Mouse (Mus musculus): ENCODE measurements at regions not wholly inside any gene's neighbourhood (a gene's known extent, or its start where the extent isn't known, plus 50 kb on each side); places are given as distances from the start of the nearest gene placed in this dataset.

- WGBS = 80% methylated on average over 3 of the region's 3 CpGs
- H3K9me3 ChIP-seq (ENCODE audit: control insufficient read depth, low read length) = no peaks in the 10 kb centered on the region
- no peak overlapping the region for H3K4me2 ChIP-seq (replicated peaks; ENCODE audit: low read depth, low read length)
- ATAC-seq (ENCODE audit: low FRiP score) = no peak
- no peaks in the 10 kb centered on the region for H3K27me3 ChIP-seq (ENCODE audit: control insufficient read depth, insufficient read depth, low read length)
- H3K4me1 ChIP-seq (replicated peaks; ENCODE audit: control insufficient read depth, insufficient read depth, low read length) = no peaks in the 10 kb centered on the region
- no peak overlapping the region for H3K4me3 ChIP-seq (ENCODE audit: low read depth, low read length)
- no peak for DNase-seq (ENCODE audit: low spot score)
- no peak overlapping the region for H3K9ac ChIP-seq (ENCODE audit: low read depth, low read length)
- no peak overlapping the region for H3K27ac ChIP-seq (ENCODE audit: low read depth, low read length)
- H3K36me3 ChIP-seq (ENCODE audit: control insufficient read depth, insufficient read depth, low read length) = no peaks in the 10 kb centered on the region
Measured at GRCm38 (mm10) chr5:43125774-43126536, 107.0 kb upstream of the Cpeb2 start.

- DNase-seq (ENCODE audit: low spot score) = no peak
- Histone ChIP-seq H3K36me3 (ENCODE audit: control insufficient read depth, insufficient read depth, low read length) (no peaks in the 10 kb centered on the region), H3K27me3 (ENCODE audit: control insufficient read depth, insufficient read depth, low read length) (no peaks in the 10 kb centered on the region), H3K4me3 (ENCODE audit: low read depth, low read length) (no peak overlapping the region), H3K4me1 (replicated peaks; ENCODE audit: control insufficient read depth, insufficient read depth, low read length) (no peaks in the 10 kb centered on the region), H3K27ac (ENCODE audit: low read depth, low read length) (no peak overlapping the region), H3K9me3 (ENCODE audit: control insufficient read depth, low read length) (no peaks in the 10 kb centered on the region), H3K4me2 (replicated peaks; ENCODE audit: low read depth, low read length) (no peak overlapping the region), H3K9ac (ENCODE audit: low read depth, low read length) (no peak overlapping the region)
- ATAC-seq (ENCODE audit: low FRiP score) = no peak
- WGBS = 84% methylated on average over 4 of the region's 4 CpGs
Measured at GRCm38 (mm10) chr5:43130377-43130776, 102.6 kb upstream of the Cpeb2 start.

DNA sequence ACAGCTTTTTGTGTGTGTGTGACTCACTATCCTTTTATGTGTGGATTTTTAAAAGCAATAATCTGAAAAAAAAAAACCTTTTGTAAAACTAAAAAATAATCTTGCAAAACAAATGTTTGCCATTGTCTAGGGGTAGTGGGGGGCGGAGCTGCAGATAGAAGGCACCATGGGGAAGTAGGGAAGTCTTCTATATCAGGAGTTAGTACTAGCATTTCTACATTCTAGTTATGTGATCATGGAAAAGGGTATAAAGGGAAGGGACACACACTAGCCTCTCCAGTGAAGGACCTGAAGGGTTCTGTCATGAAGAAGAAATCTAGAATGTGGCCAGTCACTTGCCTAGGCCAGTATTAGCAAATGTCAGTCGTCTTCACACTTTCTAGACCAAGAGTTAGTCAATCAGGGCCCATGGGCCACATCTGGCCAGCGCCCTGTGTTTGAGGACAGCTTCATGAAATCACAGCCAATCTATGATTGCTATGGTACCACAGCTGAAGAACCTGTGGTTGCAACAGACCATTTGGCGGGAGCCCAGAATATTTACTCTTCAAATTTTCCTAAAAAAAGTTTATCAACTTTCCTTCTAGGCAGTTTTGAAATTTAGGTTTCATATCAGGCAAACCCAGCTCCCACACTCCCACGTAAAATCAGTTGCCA is 101.9 kb upstream of the Cpeb2 start:
- WGBS = 92% methylated on average over 5 of the region's 5 CpGs
- no peak for ATAC-seq (ENCODE audit: low FRiP score)
- no peak overlapping the region for H3K27ac ChIP-seq (ENCODE audit: low read depth, low read length)

GRCm38 (mm10) chr5:43133672-43134071 is 99.3 kb upstream of the Cpeb2 start:
- ATAC-seq (ENCODE audit: low FRiP score) = no peak
- H3K9me3 ChIP-seq (ENCODE audit: control insufficient read depth, low read length) = no peaks in the 10 kb centered on the region
- no peak for DNase-seq (ENCODE audit: low spot score)
- H3K36me3 ChIP-seq (ENCODE audit: control insufficient read depth, insufficient read depth, low read length) = no peaks in the 10 kb centered on the region
- H3K9ac ChIP-seq (ENCODE audit: low read depth, low read length) = no peak overlapping the region
- H3K4me2 ChIP-seq (replicated peaks; ENCODE audit: low read depth, low read length) = no peak overlapping the region
- no peak overlapping the region for H3K27ac ChIP-seq (ENCODE audit: low read depth, low read length)
- H3K4me3 ChIP-seq (ENCODE audit: low read depth, low read length) = no peak overlapping the region
- H3K4me1 ChIP-seq (replicated peaks; ENCODE audit: control insufficient read depth, insufficient read depth, low read length) = no peaks in the 10 kb centered on the region
- 75% methylated on average over 3 of the region's 3 CpGs for WGBS
- no peaks in the 10 kb centered on the region for H3K27me3 ChIP-seq (ENCODE audit: control insufficient read depth, insufficient read depth, low read length)

More for the DNA sequence above, 101.9 kb upstream of the Cpeb2 start:
- Histone ChIP-seq H3K9ac (ENCODE audit: low read depth, low read length) (no peak overlapping the region), H3K27me3 (ENCODE audit: control insufficient read depth, insufficient read depth, low read length) (no peaks in the 10 kb centered on the region), H3K4me1 (replicated peaks; ENCODE audit: control insufficient read depth, insufficient read depth, low read length) (no peaks in the 10 kb centered on the region), H3K4me2 (replicated peaks; ENCODE audit: low read depth, low read length) (no peak overlapping the region), H3K9me3 (ENCODE audit: control insufficient read depth, low read length) (no peaks in the 10 kb centered on the region), H3K4me3 (ENCODE audit: low read depth, low read length) (no peak overlapping the region), H3K36me3 (ENCODE audit: control insufficient read depth, insufficient read depth, low read length) (no peaks in the 10 kb centered on the region)
- DNase-seq (ENCODE audit: low spot score) = no peak

DNA sequence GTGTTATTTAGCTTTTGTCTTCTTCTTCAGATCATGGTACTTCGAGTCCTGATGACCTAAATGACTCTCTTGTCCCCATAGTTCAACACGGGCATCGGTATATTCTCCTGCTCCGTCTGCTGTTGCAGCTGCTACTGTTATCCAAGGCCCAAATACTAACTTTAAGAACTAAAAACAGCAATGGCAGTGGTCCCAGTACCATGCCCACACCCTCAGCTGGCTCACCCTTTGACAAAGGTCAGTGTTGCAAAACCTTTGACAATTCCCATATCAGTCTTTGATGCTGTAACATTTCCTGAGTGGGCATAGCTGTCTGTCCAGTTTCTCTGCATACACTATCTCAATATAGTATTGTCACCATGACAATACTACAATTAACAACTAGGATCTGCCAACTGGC is 96.8 kb upstream of the Cpeb2 start:
- no peaks in the 10 kb centered on the region for H3K36me3 ChIP-seq (ENCODE audit: control insufficient read depth, insufficient read depth, low read length)
- no peak overlapping the region for H3K9ac ChIP-seq (ENCODE audit: low read depth, low read length)
- H3K4me1 ChIP-seq (replicated peaks; ENCODE audit: control insufficient read depth, insufficient read depth, low read length) = no peaks in the 10 kb centered on the region
- H3K4me2 ChIP-seq (replicated peaks; ENCODE audit: low read depth, low read length) = no peak overlapping the region
- ATAC-seq (ENCODE audit: low FRiP score) = no peak
- DNase-seq (ENCODE audit: low spot score) = no peak
- H3K27me3 ChIP-seq (ENCODE audit: control insufficient read depth, insufficient read depth, low read length) = no peaks in the 10 kb centered on the region
- H3K9me3 ChIP-seq (ENCODE audit: control insufficient read depth, low read length) = no peaks in the 10 kb centered on the region
- no peak overlapping the region for H3K4me3 ChIP-seq (ENCODE audit: low read depth, low read length)
- WGBS = 90% methylated on average over 4 of the region's 4 CpGs
- no peak overlapping the region for H3K27ac ChIP-seq (ENCODE audit: low read depth, low read length)

DNA sequence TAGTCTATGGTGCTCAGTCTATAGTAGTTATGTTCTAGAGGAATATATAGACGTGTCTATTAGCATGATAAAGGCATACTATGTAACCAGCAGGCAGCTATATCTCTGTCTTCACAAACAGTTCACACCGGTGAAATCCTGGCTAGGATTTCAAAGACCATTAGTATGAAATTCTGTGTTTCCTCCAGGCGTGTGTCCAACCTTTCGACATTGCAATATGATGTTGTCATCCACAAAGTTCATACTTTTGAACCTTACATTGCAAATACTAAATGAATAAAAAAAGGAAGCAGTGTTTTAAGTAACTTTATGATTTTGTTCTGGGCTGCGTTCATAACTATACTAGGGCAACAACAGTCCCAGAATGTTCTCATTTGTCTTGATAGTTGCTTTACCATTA is 95.2 kb upstream of the Cpeb2 start:
- DNase-seq (ENCODE audit: low spot score) = no peak
- no peaks in the 10 kb centered on the region for H3K4me1 ChIP-seq (replicated peaks; ENCODE audit: control insufficient read depth, insufficient read depth, low read length)
- H3K27ac ChIP-seq (ENCODE audit: low read depth, low read length) = no peak overlapping the region
- no peak overlapping the region for H3K4me2 ChIP-seq (replicated peaks; ENCODE audit: low read depth, low read length)
- H3K4me3 ChIP-seq (ENCODE audit: low read depth, low read length) = no peak overlapping the region
- WGBS = 93% methylated on average over 5 of the region's 5 CpGs
- no peaks in the 10 kb centered on the region for H3K9me3 ChIP-seq (ENCODE audit: control insufficient read depth, low read length)
- no peak for ATAC-seq (ENCODE audit: low FRiP score)
- no peaks in the 10 kb centered on the region for H3K36me3 ChIP-seq (ENCODE audit: control insufficient read depth, insufficient read depth, low read length)
- H3K9ac ChIP-seq (ENCODE audit: low read depth, low read length) = no peak overlapping the region
- H3K27me3 ChIP-seq (ENCODE audit: control insufficient read depth, insufficient read depth, low read length) = no peaks in the 10 kb centered on the region

DNA sequence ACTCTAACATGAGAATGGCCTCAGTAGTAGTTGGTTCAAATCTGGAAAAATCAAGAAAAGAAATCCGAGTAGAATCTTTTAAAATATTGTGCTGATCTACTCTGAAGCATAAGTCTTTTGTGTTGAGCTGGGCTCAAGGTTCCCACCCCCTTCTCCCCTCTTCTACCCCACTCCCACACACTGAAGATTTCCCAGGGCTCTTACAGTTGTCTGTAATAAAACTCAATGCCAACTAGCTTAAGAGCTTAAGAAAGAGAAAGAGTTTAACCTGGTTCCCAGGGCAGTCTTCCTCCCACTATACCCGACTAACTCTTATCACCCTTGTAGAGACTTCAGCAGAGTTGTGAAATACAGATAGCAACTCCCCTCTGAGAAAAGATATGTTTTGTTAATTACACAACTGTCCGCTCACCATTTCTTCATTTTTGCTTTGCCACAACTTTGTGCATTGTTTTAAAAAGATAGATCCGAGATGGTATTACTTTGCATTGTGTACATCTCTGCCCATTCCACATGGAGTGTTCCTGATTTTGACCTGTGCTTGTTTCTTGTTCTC is 94.0 kb upstream of the Cpeb2 start:
- no peak for ATAC-seq (ENCODE audit: low FRiP score)
- H3K27ac ChIP-seq (ENCODE audit: low read depth, low read length) = no peak overlapping the region
- H3K9ac ChIP-seq (ENCODE audit: low read depth, low read length) = no peak overlapping the region
- no peak for DNase-seq (ENCODE audit: low spot score)
- H3K27me3 ChIP-seq (ENCODE audit: control insufficient read depth, insufficient read depth, low read length) = no peaks in the 10 kb centered on the region
- no peak overlapping the region for H3K4me3 ChIP-seq (ENCODE audit: low read depth, low read length)
- WGBS = 88% methylated on average over 4 of the region's 4 CpGs
- H3K9me3 ChIP-seq (ENCODE audit: control insufficient read depth, low read length) = no peaks in the 10 kb centered on the region
- H3K36me3 ChIP-seq (ENCODE audit: control insufficient read depth, insufficient read depth, low read length) = no peaks in the 10 kb centered on the region
- no peak overlapping the region for H3K4me2 ChIP-seq (replicated peaks; ENCODE audit: low read depth, low read length)
- H3K4me1 ChIP-seq (replicated peaks; ENCODE audit: control insufficient read depth, insufficient read depth, low read length) = no peaks in the 10 kb centered on the region

GRCm38 (mm10) chr5:43139813-43140212 is 93.2 kb upstream of the Cpeb2 start:
- no peaks in the 10 kb centered on the region for H3K27me3 ChIP-seq (ENCODE audit: control insufficient read depth, insufficient read depth, low read length)
- H3K4me1 ChIP-seq (replicated peaks; ENCODE audit: control insufficient read depth, insufficient read depth, low read length) = no peaks in the 10 kb centered on the region
- ATAC-seq (ENCODE audit: low FRiP score) (no peak), DNase-seq (ENCODE audit: low spot score) (no peak)
- H3K36me3 ChIP-seq (ENCODE audit: control insufficient read depth, insufficient read depth, low read length) = no peaks in the 10 kb centered on the region
- no peaks in the 10 kb centered on the region for H3K9me3 ChIP-seq (ENCODE audit: control insufficient read depth, low read length)
- no peak overlapping the region for H3K9ac ChIP-seq (ENCODE audit: low read depth, low read length)
- no peak overlapping the region for H3K27ac ChIP-seq (ENCODE audit: low read depth, low read length)
- no peak overlapping the region for H3K4me2 ChIP-seq (replicated peaks; ENCODE audit: low read depth, low read length)
- no peak overlapping the region for H3K4me3 ChIP-seq (ENCODE audit: low read depth, low read length)
- 88% methylated on average over 1 of the region's 1 CpGs for WGBS

DNA sequence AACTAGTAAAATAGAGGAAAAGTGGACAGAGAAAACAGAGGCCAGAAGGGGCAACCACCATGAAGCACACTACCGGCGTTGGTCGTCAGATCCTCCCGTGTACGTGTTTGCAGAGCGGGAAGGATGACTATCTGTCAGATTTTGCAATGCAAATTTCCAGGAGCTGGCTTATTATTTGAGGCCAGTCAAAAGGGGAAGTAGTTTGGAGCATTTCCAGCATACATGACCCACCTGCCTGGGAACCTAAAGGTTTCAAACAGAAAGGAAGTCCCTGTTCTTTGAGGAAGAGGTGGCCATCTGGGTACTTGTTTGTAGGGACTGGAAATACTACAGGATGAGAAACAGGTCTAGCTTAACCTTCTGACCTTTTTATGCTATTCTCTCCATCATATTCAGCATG is 87.0 kb upstream of the Cpeb2 start:
- Histone ChIP-seq H3K36me3 (ENCODE audit: control insufficient read depth, insufficient read depth, low read length) (no peaks in the 10 kb centered on the region), H3K9ac (ENCODE audit: low read depth, low read length) (no peak overlapping the region), H3K27ac (ENCODE audit: low read depth, low read length) (no peak overlapping the region), H3K9me3 (ENCODE audit: control insufficient read depth, low read length) (no peaks in the 10 kb centered on the region), H3K4me2 (replicated peaks; ENCODE audit: low read depth, low read length) (no peak overlapping the region), H3K4me1 (replicated peaks; ENCODE audit: control insufficient read depth, insufficient read depth, low read length) (no peaks in the 10 kb centered on the region), H3K27me3 (ENCODE audit: control insufficient read depth, insufficient read depth, low read length) (no peaks in the 10 kb centered on the region), H3K4me3 (ENCODE audit: low read depth, low read length) (no peak overlapping the region)
- no peak for DNase-seq (ENCODE audit: low spot score)
- 87% methylated on average over 6 of the region's 6 CpGs for WGBS
- no peak for ATAC-seq (ENCODE audit: low FRiP score)

Measured in hindbrain, embryonic 11.5 days (tissue).